Mouse (Mus musculus) adrenal gland, postnatal 10 days (tissue): ENCODE results near the gene Kcnj6. TPM values are rescaled to one million over a fixed set of nuclear protein-coding genes. Genes with fewer than 3 reads are reported as not detected.

Experiments used
- DNase-seq: peaks from one replicate; pipeline ENCODE4 v3.0.0; 2021; ENCODE audit warnings: mixed read lengths
- long read RNA-seq, 2 experiments: library from polyadenylated mRNA; stranded (forward); transcript quantifications; one replicate each; pipeline ENCODE4 v2.0.0; 2021
- total RNA-seq, 2 experiments: library from RNA; stranded (reverse); gene quantifications; 2 replicates each; pipeline ENCODE4 v1.2.3; 2021

The Kcnj6 gene
- total RNA-seq: under 1 TPM; 0.33 to 0.64 TPM
- long read RNA-seq, experiment 1: 0 reads
- long read RNA-seq, experiment 2: 0 reads

- peak; percentile 26 for DNase-seq
Observed at GRCm38 (mm10) chr16:94997340-94997849, at the start of gene Kcnj6. TSS of gene Kcnj6 (minus strand) at chr16:94997701.

GRCm38 (mm10) chr16:95009937-95010336 lies 12.4 kb upstream of the Kcnj6 start:
- DNase-seq: no peak

GRCm38 (mm10) chr16:95004599-95004998 lies 7.1 kb upstream of the Kcnj6 start:
- peak; percentile 15 for DNase-seq

GRCm38 (mm10) chr16:94999551-94999950 lies 2.0 kb upstream of the Kcnj6 start:
- DNase-seq: no peak

GRCm38 (mm10) chr16:94999019-94999418 lies 1.5 kb upstream of the Kcnj6 start:
- no peak for DNase-seq

GRCm38 (mm10) chr16:94996791-94997281 lies 665 bp downstream of the Kcnj6 start:
- DNase-seq: no peak

GRCm38 (mm10) chr16:94995542-94996131 lies 1.9 kb downstream of the Kcnj6 start:
- DNase-seq: peak; percentile 68

GRCm38 (mm10) chr16:94994924-94995323 lies 2.6 kb downstream of the Kcnj6 start:
- no peak for DNase-seq

- DNase-seq: no peak
Observed at GRCm38 (mm10) chr16:94994148-94994547, 3.4 kb downstream of the Kcnj6 start.

- DNase-seq: no peak
Observed at GRCm38 (mm10) chr16:94990114-94990513, 7.4 kb downstream of the Kcnj6 start.

GRCm38 (mm10) chr16:94986731-94987130 lies 10.8 kb downstream of the Kcnj6 start:
- DNase-seq: no peak

- no peak for DNase-seq
Observed at GRCm38 (mm10) chr16:94984263-94984662, 13.2 kb downstream of the Kcnj6 start.

GRCm38 (mm10) chr16:94980374-94980773 lies 17.1 kb downstream of the Kcnj6 start:
- no peak for DNase-seq

GRCm38 (mm10) chr16:94979499-94979898 lies 18.0 kb downstream of the Kcnj6 start:
- no peak for DNase-seq

GRCm38 (mm10) chr16:94972080-94972855 lies 25.2 kb downstream of the Kcnj6 start:
- peak; percentile 65 for DNase-seq

- no peak for DNase-seq
Observed at GRCm38 (mm10) chr16:94968941-94969340, 28.6 kb downstream of the Kcnj6 start.

- DNase-seq: no peak
Observed at GRCm38 (mm10) chr16:94968472-94968871, 29.0 kb downstream of the Kcnj6 start.

GRCm38 (mm10) chr16:94957156-94957828 lies 40.2 kb downstream of the Kcnj6 start:
- no peak for DNase-seq

- DNase-seq: no peak
Observed at GRCm38 (mm10) chr16:94956410-94956809, 41.1 kb downstream of the Kcnj6 start.

GRCm38 (mm10) chr16:94953294-94953693 lies 44.2 kb downstream of the Kcnj6 start:
- DNase-seq: no peak

- DNase-seq: no peak
Observed at GRCm38 (mm10) chr16:94949172-94949571, 48.3 kb downstream of the Kcnj6 start.

GRCm38 (mm10) chr16:94946848-94947247 lies 50.7 kb downstream of the Kcnj6 start:
- DNase-seq: no peak

GRCm38 (mm10) chr16:94932702-94933101 lies 64.8 kb downstream of the Kcnj6 start:
- DNase-seq: no peak
